Mouse (Mus musculus): ENCODE measurements around the gene Magix. TPM values are rescaled to one million over a fixed set of nuclear protein-coding genes. Genes with fewer than 3 reads are reported as not detected.
A peak's percentile ranks its signal among the peaks of the same experiment; 100 is the strongest.

Magix gene
- polyA plus RNA-seq (2014; fragmentation: Nextera tagmentation; extraction: Ambion mirVana): 0.47 TPM in 1 of 2 replicates, not detected in the other

DNA sequence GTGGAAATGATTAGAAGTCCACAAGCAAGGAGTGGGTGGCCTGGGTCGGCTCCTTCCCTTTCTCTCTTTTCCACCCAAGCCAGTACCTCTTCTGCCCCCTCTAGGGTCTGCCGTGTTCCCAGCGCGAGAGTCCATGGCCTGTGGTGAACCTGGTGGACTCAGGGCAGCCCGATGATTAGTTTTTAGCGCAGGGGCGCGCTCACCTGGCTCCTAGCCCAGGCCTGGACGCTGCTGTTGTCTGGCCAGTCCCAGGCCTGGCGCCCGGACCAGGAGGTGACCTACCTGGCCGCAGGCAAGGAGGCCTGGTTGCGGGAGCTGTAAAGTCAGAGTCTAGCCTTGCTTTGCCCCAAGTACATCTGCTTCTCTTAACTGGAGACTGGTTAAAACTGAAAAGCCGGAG lies at the start of gene Magix:
Gene Magix (minus strand): TSS at position 388 of the 400 bp plus-strand sequence.
- ATAC-seq (replicated peaks; ENCODE audit: low FRiP score): no peak
- Histone ChIP-seq H3K27me3 (ENCODE audit: control insufficient read depth, insufficient read depth, low read length) (no peaks in the 10 kb centered on the region), H3K4me3 (ENCODE audit: low read depth, low read length) (no peak within 1 kb of the TSS), H3K4me1 (replicated peaks; ENCODE audit: control insufficient read depth, insufficient read depth, low read length) (no peaks in the 10 kb centered on the region), H3K9me3 (ENCODE audit: control insufficient read depth, low read length) (no peaks in the 10 kb centered on the region), H3K9ac (ENCODE audit: low read length) (peak within 1 kb of the TSS; percentile 27; the same call in 1 of the 2 replicates), H3K36me3 (ENCODE audit: control insufficient read depth, insufficient read depth, low read length) (no peaks in the 10 kb centered on the region), H3K4me2 (ENCODE audit: low read depth, low read length, severe bottlenecking) (peak within 1 kb of the TSS; percentile 48; the same call in 1 of the 2 replicates), H3K27ac (ENCODE audit: low read depth, low read length) (no peak within 1 kb of the TSS)
- 64% methylated on average over 14 of the region's 14 CpGs for WGBS
- no peak for DNase-seq (ENCODE audit: low spot score)

DNA sequence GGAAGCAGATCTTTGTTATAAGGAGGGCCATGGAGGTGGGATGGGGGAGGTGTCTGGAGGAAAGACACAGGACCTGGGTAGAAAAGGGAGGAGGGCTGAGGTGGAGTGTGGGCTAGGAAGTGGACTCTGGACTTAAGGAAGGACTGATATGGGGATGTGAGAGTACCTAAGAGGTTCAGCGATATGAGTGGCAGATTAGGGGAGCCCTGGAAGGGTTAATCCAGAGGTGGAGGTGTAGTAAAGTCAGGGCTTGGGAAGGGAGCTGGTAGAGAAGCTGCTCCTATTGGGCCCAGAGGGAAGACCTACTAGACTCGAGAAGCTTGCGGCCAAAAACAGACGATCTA lies 47.8 kb upstream of the Magix start:
- H3K4me3 ChIP-seq (ENCODE audit: low read depth, low read length): peak overlapping the region; percentile 42
- peak overlapping the region; percentile 54 for H3K4me2 ChIP-seq (ENCODE audit: low read depth, low read length, severe bottlenecking)
- ATAC-seq (replicated peaks; ENCODE audit: low FRiP score) (no peak), DNase-seq (ENCODE audit: low spot score) (no peak)
- no peaks in the 10 kb centered on the region; the same call in 1 of the 2 replicates for H3K36me3 ChIP-seq (ENCODE audit: control insufficient read depth, insufficient read depth, low read length)
- WGBS: 53% methylated on average over 4 of the region's 4 CpGs
- peak overlapping the region; percentile 57 for H3K9ac ChIP-seq (ENCODE audit: low read length)
- H3K9me3 ChIP-seq (ENCODE audit: control insufficient read depth, low read length): no peaks in the 10 kb centered on the region
- H3K27me3 ChIP-seq (ENCODE audit: control insufficient read depth, insufficient read depth, low read length): no peaks in the 10 kb centered on the region
- no peaks in the 10 kb centered on the region for H3K4me1 ChIP-seq (replicated peaks; ENCODE audit: control insufficient read depth, insufficient read depth, low read length)
- H3K27ac ChIP-seq (ENCODE audit: low read depth, low read length): no peak overlapping the region

DNA sequence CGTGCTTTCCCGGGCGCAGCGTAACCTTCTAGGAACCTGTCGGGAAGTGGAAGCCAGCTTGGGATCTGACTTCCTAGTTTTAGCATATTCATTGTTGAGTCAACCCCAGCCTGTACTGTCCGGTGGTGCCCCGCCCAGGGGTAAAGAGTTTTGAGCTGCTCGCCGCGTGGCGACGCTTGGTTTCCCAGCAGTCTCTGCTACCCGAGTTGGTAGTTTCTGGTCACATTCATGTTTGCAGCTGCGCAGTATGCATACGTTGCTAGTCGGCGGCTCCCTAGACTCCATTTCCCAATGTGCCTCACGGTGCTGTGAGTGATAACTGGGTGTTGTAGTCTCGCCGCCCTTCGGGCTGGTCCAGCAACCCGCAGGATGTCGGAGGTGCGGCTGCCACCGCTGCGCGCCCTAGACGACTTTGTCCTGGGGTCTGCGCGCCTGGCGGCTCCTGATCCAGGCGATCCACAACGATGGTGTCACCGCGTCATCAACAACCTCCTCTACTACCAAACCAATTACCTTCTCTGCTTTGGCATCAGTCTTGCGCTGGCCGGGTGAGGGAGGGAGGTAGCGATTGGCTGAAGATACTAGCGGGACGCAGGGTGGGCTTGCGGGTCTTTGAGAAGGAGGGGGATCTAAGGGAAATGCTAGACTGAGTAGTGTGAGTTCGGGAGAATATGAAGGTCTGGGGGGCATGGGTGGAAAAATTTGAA lies 47.3 kb upstream of the Magix start, which contains the start of gene Praf2:
Gene Praf2 (plus strand): TSS at position 225 of the 707 bp plus-strand sequence.
- Histone ChIP-seq H3K27ac (ENCODE audit: low read depth, low read length) (no peak within 1 kb of the TSS), H3K9me3 (ENCODE audit: control insufficient read depth, low read length) (no peaks in the 10 kb centered on the region), H3K9ac (ENCODE audit: low read length) (peak within 1 kb of the TSS; percentile 57), H3K4me1 (replicated peaks; ENCODE audit: control insufficient read depth, insufficient read depth, low read length) (no peaks in the 10 kb centered on the region), H3K4me2 (ENCODE audit: low read depth, low read length, severe bottlenecking) (peak within 1 kb of the TSS; percentile 54), H3K36me3 (ENCODE audit: control insufficient read depth, insufficient read depth, low read length) (no peaks in the 10 kb centered on the region; the same call in 1 of the 2 replicates), H3K4me3 (ENCODE audit: low read depth, low read length) (peak within 1 kb of the TSS; percentile 42), H3K27me3 (ENCODE audit: control insufficient read depth, insufficient read depth, low read length) (no peaks in the 10 kb centered on the region)
- DNase-seq (ENCODE audit: low spot score) (peak; percentile 82), ATAC-seq (replicated peaks; ENCODE audit: low FRiP score) (peak; percentile 94)
- 18% methylated on average over 42 of the region's 42 CpGs for WGBS

DNA sequence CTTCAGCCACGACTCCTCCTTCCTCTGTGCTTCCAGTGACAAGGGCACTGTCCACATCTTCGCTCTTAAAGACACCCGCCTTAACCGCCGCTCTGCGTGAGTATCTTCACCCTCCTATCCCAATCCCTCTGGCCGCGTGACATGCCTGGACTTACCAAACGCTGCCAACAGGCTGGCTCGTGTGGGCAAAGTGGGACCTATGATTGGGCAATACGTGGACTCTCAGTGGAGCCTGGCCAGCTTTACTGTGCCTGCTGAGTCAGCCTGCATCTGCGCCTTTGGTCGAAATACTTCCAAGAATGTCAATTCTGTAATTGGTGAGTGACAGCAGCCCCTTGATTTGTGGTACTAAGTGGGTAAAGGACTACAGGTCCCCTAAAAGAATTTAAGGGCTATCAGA lies 46.1 kb upstream of the Magix start:
- DNase-seq (ENCODE audit: low spot score): no peak
- Histone ChIP-seq H3K4me3 (ENCODE audit: low read depth, low read length) (no peak overlapping the region), H3K4me1 (replicated peaks; ENCODE audit: control insufficient read depth, insufficient read depth, low read length) (no peaks in the 10 kb centered on the region), H3K9ac (ENCODE audit: low read length) (no peak overlapping the region), H3K4me2 (ENCODE audit: low read depth, low read length, severe bottlenecking) (no peak overlapping the region), H3K27ac (ENCODE audit: low read depth, low read length) (no peak overlapping the region), H3K9me3 (ENCODE audit: control insufficient read depth, low read length) (no peaks in the 10 kb centered on the region), H3K27me3 (ENCODE audit: control insufficient read depth, insufficient read depth, low read length) (no peaks in the 10 kb centered on the region), H3K36me3 (ENCODE audit: control insufficient read depth, insufficient read depth, low read length) (no peaks in the 10 kb centered on the region; the same call in 1 of the 2 replicates)
- 91% methylated on average over 13 of the region's 13 CpGs for WGBS
- ATAC-seq (replicated peaks; ENCODE audit: low FRiP score): no peak

DNA sequence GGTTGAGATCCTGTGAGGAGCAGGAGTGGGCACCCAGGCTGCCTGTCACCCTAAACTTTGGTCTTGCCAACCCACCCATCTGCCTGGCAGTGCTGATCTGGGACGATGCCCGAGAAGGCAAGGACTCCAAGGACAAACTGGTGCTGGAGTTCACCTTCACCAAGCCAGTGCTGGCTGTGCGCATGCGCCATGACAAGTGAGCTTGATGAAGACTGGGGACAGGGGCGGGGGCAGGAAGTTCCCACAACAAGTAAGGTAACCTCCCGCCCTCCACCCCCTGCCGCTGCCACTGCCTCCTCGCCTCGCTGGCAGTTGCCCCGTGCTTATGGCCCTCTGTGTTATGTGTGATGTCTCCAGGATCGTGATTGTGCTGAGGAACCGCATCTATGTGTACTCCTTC lies 44.8 kb upstream of the Magix start:
- H3K27me3 ChIP-seq (ENCODE audit: control insufficient read depth, insufficient read depth, low read length): no peaks in the 10 kb centered on the region
- no peak for DNase-seq (ENCODE audit: low spot score)
- H3K4me3 ChIP-seq (ENCODE audit: low read depth, low read length): no peak overlapping the region
- H3K9ac ChIP-seq (ENCODE audit: low read length): no peak overlapping the region
- H3K27ac ChIP-seq (ENCODE audit: low read depth, low read length): no peak overlapping the region
- no peak for ATAC-seq (replicated peaks; ENCODE audit: low FRiP score)
- H3K9me3 ChIP-seq (ENCODE audit: control insufficient read depth, low read length): no peaks in the 10 kb centered on the region
- H3K4me2 ChIP-seq (ENCODE audit: low read depth, low read length, severe bottlenecking): no peak overlapping the region
- no peaks in the 10 kb centered on the region; the same call in 1 of the 2 replicates for H3K36me3 ChIP-seq (ENCODE audit: control insufficient read depth, insufficient read depth, low read length)
- WGBS: 81% methylated on average over 12 of the region's 12 CpGs
- H3K4me1 ChIP-seq (replicated peaks; ENCODE audit: control insufficient read depth, insufficient read depth, low read length): no peaks in the 10 kb centered on the region

DNA sequence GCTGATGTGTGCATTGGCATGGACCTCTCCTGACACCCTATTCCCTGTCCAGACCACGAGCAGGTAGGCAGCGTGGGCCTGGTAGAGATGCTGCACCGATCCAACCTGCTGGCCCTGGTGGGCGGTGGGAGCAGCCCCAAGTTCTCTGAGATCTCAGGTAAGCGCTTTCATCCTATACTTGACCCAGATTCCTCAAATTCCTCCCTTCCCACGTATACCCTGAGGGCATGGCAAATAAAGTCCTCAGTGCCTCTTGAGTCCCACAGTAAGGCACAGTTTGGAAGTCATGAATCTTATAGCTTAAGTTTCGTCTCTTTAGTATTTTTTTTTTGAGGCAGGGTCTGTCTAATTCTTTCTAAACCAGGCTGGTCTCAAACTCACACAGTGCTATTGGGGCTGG lies 43.1 kb upstream of the Magix start:
- ATAC-seq (replicated peaks; ENCODE audit: low FRiP score) (no peak), DNase-seq (ENCODE audit: low spot score) (no peak)
- Histone ChIP-seq H3K9ac (ENCODE audit: low read length) (no peak overlapping the region), H3K27me3 (ENCODE audit: control insufficient read depth, insufficient read depth, low read length) (no peaks in the 10 kb centered on the region), H3K27ac (ENCODE audit: low read depth, low read length) (no peak overlapping the region), H3K4me1 (replicated peaks; ENCODE audit: control insufficient read depth, insufficient read depth, low read length) (no peaks in the 10 kb centered on the region), H3K9me3 (ENCODE audit: control insufficient read depth, low read length) (no peaks in the 10 kb centered on the region), H3K4me3 (ENCODE audit: low read depth, low read length) (no peak overlapping the region), H3K36me3 (ENCODE audit: control insufficient read depth, insufficient read depth, low read length) (no peaks in the 10 kb centered on the region; the same call in 1 of the 2 replicates), H3K4me2 (ENCODE audit: low read depth, low read length, severe bottlenecking) (no peak overlapping the region)
- WGBS: 79% methylated on average over 7 of the region's 7 CpGs

DNA sequence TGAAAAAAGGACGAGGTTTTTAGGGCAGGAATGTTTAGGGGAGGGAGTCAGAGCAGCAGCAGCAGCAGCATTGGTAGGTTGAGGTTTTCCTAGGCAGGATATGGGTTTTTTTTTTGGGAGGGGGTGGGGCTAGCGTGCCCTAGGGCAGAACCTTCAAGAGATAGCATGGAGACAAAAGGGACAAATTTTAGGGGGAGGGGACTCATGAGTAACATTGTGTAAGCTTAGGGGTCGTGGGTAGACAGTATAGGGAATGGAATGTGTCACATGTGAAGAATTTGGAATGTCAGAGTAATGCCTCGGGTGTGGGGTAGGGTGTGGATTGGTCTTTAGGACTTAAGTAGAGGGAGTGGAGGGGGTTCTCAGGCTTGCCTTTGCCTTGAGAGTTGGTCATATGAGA lies 41.6 kb upstream of the Magix start:
- no peaks in the 10 kb centered on the region; the same call in 1 of the 2 replicates for H3K36me3 ChIP-seq (ENCODE audit: control insufficient read depth, insufficient read depth, low read length)
- no peaks in the 10 kb centered on the region for H3K27me3 ChIP-seq (ENCODE audit: control insufficient read depth, insufficient read depth, low read length)
- WGBS: 39% methylated on average over 4 of the region's 4 CpGs
- peak overlapping the region; percentile 57 for H3K4me2 ChIP-seq (ENCODE audit: low read depth, low read length, severe bottlenecking)
- H3K4me3 ChIP-seq (ENCODE audit: low read depth, low read length): peak overlapping the region; percentile 46
- H3K9ac ChIP-seq (ENCODE audit: low read length): no peak overlapping the region
- no peaks in the 10 kb centered on the region for H3K4me1 ChIP-seq (replicated peaks; ENCODE audit: control insufficient read depth, insufficient read depth, low read length)
- ATAC-seq (replicated peaks; ENCODE audit: low FRiP score) (no peak), DNase-seq (ENCODE audit: low spot score) (no peak)
- H3K9me3 ChIP-seq (ENCODE audit: control insufficient read depth, low read length): no peaks in the 10 kb centered on the region
- H3K27ac ChIP-seq (ENCODE audit: low read depth, low read length): no peak overlapping the region

DNA sequence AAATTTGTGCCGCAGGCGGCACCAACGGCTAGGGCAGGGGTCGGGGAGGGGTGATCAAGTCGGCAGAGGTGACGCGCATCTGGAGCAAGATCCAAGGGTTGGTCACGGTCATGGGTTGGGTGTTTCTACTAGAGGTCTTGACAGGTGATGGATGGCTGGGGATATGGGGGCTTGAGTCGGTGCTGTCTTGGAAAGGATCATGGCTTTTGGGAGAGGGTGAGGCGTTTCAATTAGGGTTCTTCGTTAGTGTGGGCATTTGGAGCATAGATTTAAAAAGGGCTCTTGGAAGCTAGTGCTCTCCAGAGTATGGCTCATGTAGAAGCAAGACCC lies 41.2 kb upstream of the Magix start:
- no peaks in the 10 kb centered on the region for H3K9me3 ChIP-seq (ENCODE audit: control insufficient read depth, low read length)
- H3K4me2 ChIP-seq (ENCODE audit: low read depth, low read length, severe bottlenecking): peak overlapping the region; percentile 57
- H3K27ac ChIP-seq (ENCODE audit: low read depth, low read length): 0 out of 2 replicates have a peak overlapping the region, but pooled peaks have one; percentile 79
- H3K9ac ChIP-seq (ENCODE audit: low read length): peak overlapping the region; percentile 63
- no peaks in the 10 kb centered on the region; the same call in 1 of the 2 replicates for H3K36me3 ChIP-seq (ENCODE audit: control insufficient read depth, insufficient read depth, low read length)
- no peak for DNase-seq (ENCODE audit: low spot score)
- H3K4me1 ChIP-seq (replicated peaks; ENCODE audit: control insufficient read depth, insufficient read depth, low read length): no peaks in the 10 kb centered on the region
- 24% methylated on average over 11 of the region's 11 CpGs for WGBS
- peak overlapping the region; percentile 46 for H3K4me3 ChIP-seq (ENCODE audit: low read depth, low read length)
- ATAC-seq (replicated peaks; ENCODE audit: low FRiP score): no peak
- H3K27me3 ChIP-seq (ENCODE audit: control insufficient read depth, insufficient read depth, low read length): no peaks in the 10 kb centered on the region

Data from forebrain, embryonic 11.5 days (tissue).